Mouse (Mus musculus) neural tube, embryonic 13.5 days (tissue): ENCODE results near the gene Vwa8. TPM values are rescaled to one million over a fixed set of nuclear protein-coding genes. Genes with fewer than 3 reads are reported as not detected.
"Not testable (repeated sequence)": the region's sequence is repeated elsewhere in the genome, so short reads cannot be mapped to it uniquely, and the experiment has no call there.

Experiments used
- ATAC-seq: fragments of 200-750 bp; cut with Nextera tagmentation; 2 replicates; pipeline ENCODE4 v1.8.0; 2017; ENCODE audit warnings: low read depth, mild to moderate bottlenecking, moderate TSS enrichment, moderate library complexity
- H3K27ac ChIP-seq: fragments of 300-500 bp; sonication (generic); replicated peaks from 2 replicates; pipeline ENCODE4 v1.5.1; 2015; ENCODE audit warnings: moderate library complexity, mild to moderate bottlenecking, inconsistent platforms
- H3K27me3 ChIP-seq: fragments of 300-500 bp; sonication (generic); 2 replicates; pipeline ENCODE4 v1.6.1; 2015; ENCODE audit warnings: mild to moderate bottlenecking, inconsistent platforms
- H3K36me3 ChIP-seq: fragments of 300-500 bp; sonication (generic); 2 replicates; pipeline ENCODE4 v1.6.1; 2015; ENCODE audit warnings: mild to moderate bottlenecking, inconsistent platforms
- H3K4me1 ChIP-seq: fragments of 300-500 bp; sonication (generic); replicated peaks from 2 replicates; pipeline ENCODE4 v1.6.1; 2015; ENCODE audit warnings: inconsistent platforms
- H3K4me2 ChIP-seq: fragments of 300-500 bp; sonication (generic); 2 replicates; pipeline ENCODE4 v1.6.1; 2015; ENCODE audit warnings: inconsistent platforms, mild to moderate bottlenecking, moderate library complexity
- H3K4me3 ChIP-seq: fragments of 300-500 bp; sonication (generic); 2 replicates; pipeline ENCODE4 v1.5.1; 2015; ENCODE audit warnings: mild to moderate bottlenecking, inconsistent platforms
- H3K9ac ChIP-seq: fragments of 300-500 bp; sonication (generic); 2 replicates; pipeline ENCODE4 v1.6.1; 2015; ENCODE audit warnings: moderate library complexity, mild to moderate bottlenecking, inconsistent platforms
- H3K9me3 ChIP-seq: fragments of 300-500 bp; sonication (generic); 2 replicates; pipeline ENCODE4 v1.6.1; 2016; ENCODE audit warnings: inconsistent platforms
- WGBS: fragments of 180-500 bp; shearing (Covaris S2); methylation state at CpG from one replicate; pipeline ENCODE4 v1.1.7; 2015; 5-methylcytosine and 5-hydroxymethylcytosine counted together
- polyA plus RNA-seq: library from polyadenylated mRNA; unstranded; fragments of >200 nt; fragmentation: Nextera tagmentation; extraction: Ambion mirVana; gene quantifications from 2 replicates; pipeline ENCODE4 v1.2.1, GENCODE M21; 2015

Gene Vwa8
- polyA plus RNA-seq, 1 experiment from 2014 or later: 6.9 TPM

DNA sequence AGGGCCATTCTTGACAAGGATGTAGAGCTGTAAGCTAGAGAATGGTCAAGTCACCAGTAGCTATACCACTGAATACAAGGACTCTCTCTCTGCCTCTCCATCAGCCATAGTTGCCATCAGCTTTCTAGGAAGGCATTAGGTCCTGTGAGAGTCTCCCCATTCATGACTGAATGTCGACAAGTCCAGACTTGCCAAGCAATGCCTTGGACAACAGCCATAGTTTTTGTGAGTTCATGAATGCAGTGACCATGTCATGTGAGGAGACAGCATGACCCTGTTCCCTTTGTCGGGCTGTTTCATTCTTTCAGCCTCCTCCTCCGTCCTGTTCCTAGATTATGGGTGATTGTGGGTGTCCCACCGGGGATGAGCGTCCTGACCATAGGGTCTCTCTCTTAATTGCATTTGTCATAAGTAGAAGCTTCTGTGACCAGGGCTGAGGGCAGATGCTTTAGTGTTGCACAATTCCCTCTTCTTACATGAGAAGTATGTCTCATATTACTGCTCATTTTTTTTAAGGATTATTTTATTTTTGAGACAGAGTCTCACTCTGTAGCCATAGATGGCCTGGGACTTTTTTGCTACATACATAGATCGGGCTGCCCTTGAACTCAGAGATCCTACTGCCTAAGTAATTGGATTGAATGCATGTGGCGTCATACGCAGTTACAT is 37.8 kb downstream of the Vwa8 start:
- no peak for ATAC-seq
- no peaks in the 10 kb centered on the region for H3K27me3 ChIP-seq
- no peak overlapping the region for H3K4me3 ChIP-seq
- peaks cover 12% of the 10 kb centered on the region; the same call in 1 of the 2 replicates for H3K4me1 ChIP-seq
- no peaks in the 10 kb centered on the region for H3K36me3 ChIP-seq
- no peak overlapping the region for H3K9ac ChIP-seq
- WGBS: 90% methylated on average over 8 of the region's 8 CpGs
- H3K27ac ChIP-seq: no peak overlapping the region
- no peaks in the 10 kb centered on the region for H3K9me3 ChIP-seq
- H3K4me2 ChIP-seq: no peak overlapping the region

DNA sequence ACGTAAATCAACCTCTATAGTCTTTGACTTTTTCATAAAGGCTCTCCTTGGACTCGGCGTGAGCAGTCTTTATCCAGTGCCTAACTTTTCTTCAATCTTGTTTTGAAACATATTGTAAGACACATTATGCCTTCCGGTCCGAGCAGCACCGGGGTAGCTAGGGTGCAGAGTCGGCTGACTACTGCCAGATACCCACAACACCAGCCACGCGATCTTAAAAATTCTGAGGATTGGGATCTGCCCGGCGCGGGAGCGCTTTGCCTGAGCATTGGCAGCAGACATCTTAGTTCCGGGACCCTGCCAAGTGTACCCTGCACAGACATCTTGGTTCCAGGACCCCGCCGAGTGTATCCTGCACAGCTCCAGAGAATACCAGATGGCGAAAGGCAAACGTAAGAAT is 38.6 kb downstream of the Vwa8 start:
- 97% methylated on average over 14 of the region's 18 CpGs for WGBS
- not testable (repeated sequence) for H3K4me3 ChIP-seq, H3K27me3 ChIP-seq, H3K27ac ChIP-seq, H3K4me2 ChIP-seq, H3K9me3 ChIP-seq, H3K36me3 ChIP-seq, H3K9ac ChIP-seq, ATAC-seq
- H3K4me1 ChIP-seq: peaks cover 12% of the 10 kb centered on the region; the same call in 1 of the 2 replicates

DNA sequence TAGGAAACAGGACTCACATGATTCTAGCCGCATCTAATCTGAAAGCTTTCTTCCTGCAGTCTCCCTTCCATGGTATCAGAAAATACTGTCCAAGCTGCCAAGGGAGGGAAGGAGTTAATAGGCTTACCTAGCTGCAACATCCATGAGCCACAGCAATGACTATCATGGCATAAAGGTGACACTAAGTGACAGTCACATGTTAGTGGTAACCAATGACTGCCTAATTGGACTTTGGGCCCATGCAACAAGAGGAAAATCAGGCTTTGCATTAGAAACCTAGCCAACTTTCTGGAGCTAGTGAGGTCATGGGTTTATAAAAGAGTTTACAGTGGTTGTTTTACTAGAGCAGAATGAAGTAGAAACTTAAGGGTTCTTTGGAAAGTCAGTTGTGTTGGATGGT is 46.6 kb downstream of the Vwa8 start:
- WGBS: 100% methylated on average over 1 of the region's 1 CpGs
- H3K9me3 ChIP-seq: no peaks in the 10 kb centered on the region
- H3K4me3 ChIP-seq: no peak overlapping the region
- no peak overlapping the region for H3K9ac ChIP-seq
- H3K27ac ChIP-seq: no peak overlapping the region
- no peaks in the 10 kb centered on the region for H3K4me1 ChIP-seq
- no peaks in the 10 kb centered on the region for H3K36me3 ChIP-seq
- no peak overlapping the region for H3K4me2 ChIP-seq
- ATAC-seq: no peak
- H3K27me3 ChIP-seq: no peaks in the 10 kb centered on the region

DNA sequence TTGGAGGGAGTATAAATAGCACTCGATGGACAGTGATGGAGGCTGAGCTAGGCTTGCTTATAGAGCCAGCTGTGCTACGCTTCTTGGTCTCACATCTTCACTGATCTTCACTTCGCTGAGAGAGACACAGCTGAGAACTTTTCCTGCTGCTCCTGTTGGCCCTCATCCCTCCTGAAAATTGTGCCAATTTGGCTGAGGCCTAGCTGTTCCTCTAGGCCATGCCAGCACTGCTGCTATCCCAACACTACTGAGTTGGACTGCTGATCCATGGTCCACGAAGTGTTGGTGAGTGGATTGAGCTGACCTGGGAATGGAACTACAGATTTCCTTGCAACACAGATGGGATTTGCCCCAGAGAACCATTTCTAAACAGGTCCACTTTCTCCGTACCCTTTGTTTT is 47.4 kb downstream of the Vwa8 start:
- Histone ChIP-seq H3K4me1 (peaks cover 5% of the 10 kb centered on the region; the same call in 1 of the 2 replicates), H3K9ac (no peak overlapping the region), H3K4me2 (no peak overlapping the region), H3K27me3 (no peaks in the 10 kb centered on the region), H3K4me3 (no peak overlapping the region), H3K27ac (no peak overlapping the region), H3K9me3 (no peaks in the 10 kb centered on the region), H3K36me3 (no peaks in the 10 kb centered on the region)
- whole genome bisulfite sequencing: 92% methylated on average over 5 of the region's 5 CpGs
- no peak for ATAC-seq

DNA sequence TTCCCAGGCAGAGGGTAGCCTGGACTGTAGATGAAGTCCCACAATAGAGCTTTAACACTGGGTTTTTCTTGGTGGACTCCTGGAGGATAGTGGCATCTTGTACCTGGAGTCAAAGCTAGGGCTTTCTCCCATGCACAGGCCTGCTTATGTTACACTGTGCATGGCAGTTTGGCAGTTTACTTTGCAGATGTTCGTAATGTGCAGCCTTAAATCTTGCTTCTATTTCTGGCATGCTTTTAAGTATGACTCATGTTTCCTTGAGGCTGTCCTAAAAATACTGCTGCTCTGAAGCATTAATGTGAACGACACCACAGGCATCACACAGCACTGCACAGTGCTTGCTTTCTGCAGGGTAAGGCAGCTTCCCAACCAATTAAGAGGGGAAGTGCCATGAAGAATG is 51.9 kb downstream of the Vwa8 start:
- Histone ChIP-seq H3K36me3 (no peaks in the 10 kb centered on the region), H3K4me1 (peaks cover 11% of the 10 kb centered on the region; the same call in 1 of the 2 replicates), H3K27me3 (no peaks in the 10 kb centered on the region), H3K27ac (no peak overlapping the region), H3K9ac (no peak overlapping the region), H3K4me2 (no peak overlapping the region), H3K9me3 (no peaks in the 10 kb centered on the region), H3K4me3 (no peak overlapping the region)
- ATAC-seq: no peak
- 55% methylated on average over 2 of the region's 2 CpGs for WGBS

DNA sequence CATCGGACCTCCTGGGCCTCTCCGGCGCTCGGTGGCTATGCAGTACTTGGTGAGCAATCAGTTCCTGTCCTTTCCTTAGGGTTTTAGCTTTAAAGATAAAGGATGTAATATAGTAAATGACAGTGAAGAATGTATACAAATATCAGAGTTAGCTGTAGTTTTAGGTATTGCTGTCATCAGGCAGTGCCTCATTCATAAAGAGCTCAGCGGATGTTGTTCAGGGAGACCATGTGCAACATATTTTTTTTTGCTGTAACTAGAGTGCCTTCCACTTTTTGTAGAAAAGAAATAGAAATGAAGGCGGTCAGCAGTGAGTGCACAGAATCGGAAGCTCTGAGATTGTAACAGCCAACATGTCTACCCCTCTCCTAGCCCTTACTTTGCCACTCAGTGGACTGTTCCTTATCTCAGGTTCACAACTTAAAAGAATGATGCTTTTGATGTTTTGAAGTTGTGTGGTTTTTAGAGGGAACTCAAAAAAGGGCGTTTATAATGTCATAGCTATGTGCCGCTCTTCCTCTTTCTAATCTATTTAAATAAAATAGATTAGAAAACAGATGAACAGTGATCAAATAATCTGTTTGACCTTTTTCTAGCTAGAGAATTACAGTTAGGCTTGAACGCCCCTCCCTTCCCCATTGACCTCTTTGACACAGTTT is 59.5 kb downstream of the Vwa8 start:
- Histone ChIP-seq H3K4me2 (no peak overlapping the region), H3K4me1 (no peaks in the 10 kb centered on the region), H3K27ac (no peak overlapping the region), H3K36me3 (no peaks in the 10 kb centered on the region), H3K4me3 (no peak overlapping the region), H3K27me3 (no peaks in the 10 kb centered on the region), H3K9ac (no peak overlapping the region), H3K9me3 (no peaks in the 10 kb centered on the region)
- whole genome bisulfite sequencing: 93% methylated on average over 10 of the region's 10 CpGs
- ATAC-seq: no peak

DNA sequence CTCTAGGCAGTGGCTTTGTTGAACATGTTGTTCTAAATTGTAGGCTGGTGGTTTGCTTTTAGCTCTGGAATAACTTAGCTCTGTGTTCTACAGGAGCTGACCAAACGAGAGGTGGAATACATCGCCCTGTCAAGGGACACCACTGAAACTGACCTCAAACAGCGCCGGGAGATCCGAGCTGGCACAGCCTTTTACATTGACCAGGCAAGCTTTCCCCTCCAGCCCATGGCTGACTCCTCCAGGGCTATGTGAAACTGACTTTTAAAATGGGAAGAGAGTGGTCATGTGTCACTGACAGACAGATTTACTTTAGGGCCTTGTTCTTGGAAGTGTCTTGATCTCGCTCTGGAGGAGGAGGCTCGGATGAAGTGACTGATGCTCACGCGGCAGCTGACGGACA is 63.2 kb downstream of the Vwa8 start:
- WGBS: 90% methylated on average over 10 of the region's 10 CpGs
- no peak overlapping the region for H3K27ac ChIP-seq
- H3K4me1 ChIP-seq: no peaks in the 10 kb centered on the region
- H3K9ac ChIP-seq: no peak overlapping the region
- no peaks in the 10 kb centered on the region for H3K36me3 ChIP-seq
- no peak overlapping the region for H3K4me2 ChIP-seq
- no peaks in the 10 kb centered on the region for H3K27me3 ChIP-seq
- H3K4me3 ChIP-seq: no peak overlapping the region
- H3K9me3 ChIP-seq: no peaks in the 10 kb centered on the region
- no peak for ATAC-seq

DNA sequence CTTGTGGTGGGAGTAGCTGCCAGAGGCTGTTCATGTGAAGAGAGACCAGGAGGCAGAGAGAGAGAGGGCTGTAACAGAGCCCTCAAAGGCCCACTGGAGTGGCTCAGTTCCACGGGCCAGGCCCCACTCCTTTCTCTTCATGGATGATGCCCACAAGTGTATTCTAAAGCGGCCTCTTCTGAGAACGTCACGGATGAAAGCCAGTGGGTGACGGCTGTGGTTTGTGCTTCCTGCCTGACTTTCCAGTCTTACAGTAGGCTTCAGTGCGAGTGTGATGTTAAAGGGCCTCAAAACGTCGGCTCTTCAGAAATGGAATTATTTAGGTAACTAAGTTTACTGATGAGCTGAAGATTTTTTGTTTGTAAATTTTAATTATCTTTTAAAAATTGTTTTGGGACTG is 65.3 kb downstream of the Vwa8 start:
- Histone ChIP-seq H3K4me1 (no peaks in the 10 kb centered on the region), H3K9me3 (no peaks in the 10 kb centered on the region), H3K36me3 (no peaks in the 10 kb centered on the region), H3K27ac (no peak overlapping the region), H3K27me3 (no peaks in the 10 kb centered on the region), H3K4me2 (no peak overlapping the region), H3K9ac (no peak overlapping the region), H3K4me3 (no peak overlapping the region)
- 80% methylated on average over 8 of the region's 8 CpGs for WGBS
- ATAC-seq: no peak

DNA sequence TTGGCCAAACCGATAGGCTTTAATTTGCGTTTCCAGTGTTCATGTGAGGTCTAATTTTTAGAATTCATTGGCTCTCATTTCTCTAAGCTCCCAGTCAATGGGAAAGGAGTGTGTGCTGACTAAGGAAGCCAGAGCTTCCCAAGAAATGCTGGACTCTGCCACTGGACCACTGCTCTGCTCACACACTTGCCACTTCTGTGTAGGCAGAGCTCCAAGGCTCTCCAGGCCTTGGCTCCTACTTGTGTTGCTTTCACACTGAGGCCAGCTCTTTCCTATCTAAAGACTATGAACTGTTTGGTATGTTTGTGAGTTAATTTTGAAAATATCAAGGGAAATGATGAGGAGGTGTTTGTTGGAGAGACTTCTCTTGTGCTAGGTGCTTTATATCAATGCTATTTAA is 67.8 kb downstream of the Vwa8 start:
- Histone ChIP-seq H3K4me1 (no peaks in the 10 kb centered on the region), H3K9ac (no peak overlapping the region), H3K4me3 (no peak overlapping the region), H3K36me3 (no peaks in the 10 kb centered on the region), H3K4me2 (no peak overlapping the region), H3K27me3 (no peaks in the 10 kb centered on the region), H3K27ac (no peak overlapping the region), H3K9me3 (no peaks in the 10 kb centered on the region)
- no peak for ATAC-seq
- 97% methylated on average over 2 of the region's 2 CpGs for WGBS

DNA sequence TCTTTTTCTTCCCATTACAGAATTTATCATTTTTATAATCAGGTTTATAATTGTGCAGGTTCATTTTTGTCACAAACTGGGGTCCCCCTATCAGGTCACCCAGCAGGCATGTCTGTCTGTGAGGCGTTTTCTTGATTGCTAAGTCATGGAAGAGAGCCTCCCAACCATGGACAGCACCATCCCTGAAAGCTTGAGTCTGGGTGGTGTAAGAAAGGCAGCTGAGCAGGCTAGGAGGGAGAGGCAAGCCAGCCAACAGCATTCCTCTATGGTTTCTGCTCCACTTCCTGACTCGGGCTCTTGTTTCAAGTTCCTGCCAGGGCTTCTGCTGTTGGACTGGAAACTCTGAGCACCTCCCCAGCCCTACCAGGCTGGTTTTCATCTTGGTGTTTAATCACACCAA is 72.4 kb downstream of the Vwa8 start:
- no peak for ATAC-seq
- Histone ChIP-seq H3K4me1 (no peaks in the 10 kb centered on the region), H3K9me3 (no peaks in the 10 kb centered on the region), H3K9ac (no peak overlapping the region), H3K27ac (no peak overlapping the region), H3K4me3 (no peak overlapping the region), H3K27me3 (no peaks in the 10 kb centered on the region), H3K36me3 (no peaks in the 10 kb centered on the region), H3K4me2 (no peak overlapping the region)
- WGBS: 75% methylated on average over 2 of the region's 2 CpGs

DNA sequence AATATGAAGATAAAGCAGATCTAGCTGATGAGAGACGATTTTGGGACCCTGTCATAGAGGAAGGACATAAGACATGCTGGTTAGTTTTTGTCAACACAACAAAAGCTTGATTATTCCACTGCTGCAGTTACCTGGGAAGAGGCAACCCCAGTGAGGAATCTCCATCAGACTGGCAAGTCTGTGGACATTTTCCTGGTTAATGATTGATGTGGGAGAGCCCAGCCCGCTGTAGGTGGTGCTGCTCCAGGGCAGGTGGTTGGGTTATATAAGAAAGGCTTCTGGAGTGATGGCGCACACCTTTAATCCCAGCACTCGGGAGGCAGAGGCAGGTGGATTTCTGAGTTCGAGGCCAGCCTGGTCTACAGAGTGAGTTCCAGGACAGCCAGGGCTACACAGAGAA is 74.8 kb downstream of the Vwa8 start:
- no peak overlapping the region for H3K4me3 ChIP-seq
- no peaks in the 10 kb centered on the region for H3K36me3 ChIP-seq
- ATAC-seq: no peak
- H3K9me3 ChIP-seq: no peaks in the 10 kb centered on the region
- H3K9ac ChIP-seq: no peak overlapping the region
- no peak overlapping the region for H3K4me2 ChIP-seq
- no peaks in the 10 kb centered on the region for H3K27me3 ChIP-seq
- no peaks in the 10 kb centered on the region for H3K4me1 ChIP-seq
- H3K27ac ChIP-seq: no peak overlapping the region
- WGBS: 85% methylated on average over 5 of the region's 5 CpGs

DNA sequence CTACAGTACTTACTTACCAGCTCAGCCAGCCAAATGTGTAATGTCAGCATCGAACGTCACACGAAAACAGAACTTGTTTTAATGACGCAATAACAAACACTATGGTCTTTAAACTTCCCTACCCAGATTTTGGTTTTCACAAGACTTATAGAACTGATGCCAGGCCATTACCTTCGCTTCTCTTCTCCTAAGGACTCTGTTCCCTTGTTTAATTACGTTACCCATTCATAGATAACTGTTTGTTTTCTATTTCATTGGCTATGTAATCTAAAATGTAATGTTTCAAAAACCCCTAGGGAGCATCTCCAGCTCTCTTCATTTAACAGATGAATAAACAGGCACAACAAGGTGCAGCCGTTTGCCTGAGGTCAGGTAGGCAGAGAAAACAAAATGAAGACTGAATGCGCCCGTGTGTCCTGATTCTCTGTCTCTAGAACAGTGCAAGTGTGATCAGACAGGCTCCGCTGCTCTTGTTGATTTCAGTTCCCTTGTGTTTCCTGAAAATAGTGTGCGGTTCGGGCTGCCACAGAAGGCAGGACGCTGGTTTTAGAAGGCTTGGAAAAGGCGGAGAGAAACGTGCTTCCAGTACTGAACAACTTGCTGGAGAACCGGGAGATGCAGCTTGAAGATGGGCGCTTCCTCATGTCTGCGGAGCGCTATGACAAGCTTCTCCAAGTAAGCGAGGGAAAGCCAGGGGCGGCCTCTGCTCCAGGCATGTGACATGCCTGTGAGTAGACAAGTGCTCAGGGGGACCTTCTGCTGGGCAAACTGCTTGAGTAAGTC is 76.1 kb downstream of the Vwa8 start:
- Histone ChIP-seq H3K36me3 (no peaks in the 10 kb centered on the region), H3K4me3 (no peak overlapping the region), H3K27ac (peak overlapping the region; percentile 68), H3K9me3 (no peaks in the 10 kb centered on the region), H3K27me3 (no peaks in the 10 kb centered on the region), H3K9ac (no peak overlapping the region), H3K4me2 (no peak overlapping the region), H3K4me1 (no peaks in the 10 kb centered on the region)
- ATAC-seq: peak; percentile 56; the same call in 1 of the 2 replicates
- WGBS: 74% methylated on average over 21 of the region's 21 CpGs
